Mouse (Mus musculus): ENCODE results near the gene Snf8. TPM values are rescaled to one million over a fixed set of nuclear protein-coding genes. Genes with fewer than 3 reads are reported as not detected.

Gene Snf8
- polyA plus RNA-seq, 1 experiment = 155 TPM

DNA sequence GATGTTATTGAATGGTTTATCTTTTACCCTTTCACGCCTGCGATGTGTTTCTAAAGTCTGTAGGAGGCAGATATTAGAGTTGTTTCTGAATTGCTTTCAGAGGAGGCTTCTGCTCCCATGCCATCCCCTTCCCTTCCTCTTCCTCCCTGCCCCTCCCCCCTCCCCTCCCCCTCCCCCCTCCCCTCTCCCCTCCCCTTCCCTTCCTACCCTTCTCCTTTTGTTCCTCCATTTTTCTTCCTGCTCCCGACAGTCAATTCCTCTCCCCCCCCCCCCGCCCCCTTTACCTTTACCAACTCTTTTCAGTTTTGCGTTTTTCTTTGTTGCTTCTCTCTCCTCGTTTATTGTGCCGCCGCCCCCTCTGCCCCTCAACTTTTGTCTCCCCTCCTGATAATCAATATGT, 22.7 kb upstream of the Snf8 start:
- Histone ChIP-seq H3K27ac (ENCODE audit: control insufficient read depth, insufficient read depth, low read depth, low read length, poor library complexity) (no peak overlapping the region), H3K4me3 (replicated peaks; ENCODE audit: control insufficient read depth, low read depth, low read length) (no peak overlapping the region), H3K4me1 (ENCODE audit: control insufficient read depth, insufficient read depth, low read length) (no peaks in the 10 kb centered on the region)
- WGBS = 15% methylated on average over 5 of the region's 8 CpGs
- TF ChIP-seq CTCF (IDR thresholded peaks at IDR 0.05; ENCODE audit: control insufficient read depth, insufficient read depth, low read length) (no peak), POLR2A (IDR thresholded peaks at IDR 0.05; ENCODE audit: borderline replicate concordance, control insufficient read depth, low read depth, low read length) (no peak)

- Histone ChIP-seq H3K4me3 (replicated peaks; ENCODE audit: control insufficient read depth, low read depth, low read length) (no peak overlapping the region), H3K4me1 (ENCODE audit: control insufficient read depth, insufficient read depth, low read length) (no peaks in the 10 kb centered on the region), H3K27ac (ENCODE audit: control insufficient read depth, insufficient read depth, low read depth, low read length, poor library complexity) (no peak overlapping the region)
- TF ChIP-seq CTCF (IDR thresholded peaks at IDR 0.05; ENCODE audit: control insufficient read depth, insufficient read depth, low read length) (no peak), POLR2A (IDR thresholded peaks at IDR 0.05; ENCODE audit: borderline replicate concordance, control insufficient read depth, low read depth, low read length) (no peak)
- 57% methylated on average over 5 of the region's 5 CpGs for WGBS
These were observed 19.3 kb upstream of the Snf8 start for GRCm38 (mm10) chr11:96015421-96015820.

GRCm38 (mm10) chr11:96017941-96018351, 16.7 kb upstream of the Snf8 start:
- H3K4me3 ChIP-seq (replicated peaks; ENCODE audit: control insufficient read depth, low read depth, low read length) = no peak overlapping the region
- no peaks in the 10 kb centered on the region for H3K4me1 ChIP-seq (ENCODE audit: control insufficient read depth, insufficient read depth, low read length)
- 55% methylated on average over 9 of the region's 9 CpGs for WGBS
- TF ChIP-seq POLR2A (IDR thresholded peaks at IDR 0.05; ENCODE audit: borderline replicate concordance, control insufficient read depth, low read depth, low read length) (no peak), CTCF (IDR thresholded peaks at IDR 0.05; ENCODE audit: control insufficient read depth, insufficient read depth, low read length) (no peak)
- H3K27ac ChIP-seq (ENCODE audit: control insufficient read depth, insufficient read depth, low read depth, low read length, poor library complexity) = no peak overlapping the region

DNA sequence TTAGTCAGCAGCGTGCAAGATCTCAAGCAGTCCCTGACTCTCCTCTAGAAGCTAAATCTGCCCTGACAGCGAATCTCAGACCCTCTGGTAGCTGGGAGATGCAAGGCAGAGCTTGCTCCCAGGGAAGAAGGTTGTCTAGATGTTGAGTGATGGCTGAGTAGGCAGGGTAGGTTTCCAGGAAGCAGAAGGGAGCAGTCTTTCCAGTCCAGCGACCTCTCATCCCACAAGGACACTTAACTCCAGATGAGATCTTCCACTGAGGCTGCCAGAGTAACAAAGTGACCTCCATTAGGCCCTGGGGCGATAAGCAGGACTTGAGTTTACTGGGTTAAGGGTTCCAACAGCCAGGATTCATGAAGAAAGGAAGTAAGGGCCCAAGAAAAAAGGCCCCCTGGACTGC, 14.1 kb upstream of the Snf8 start:
- WGBS = 62% methylated on average over 4 of the region's 4 CpGs
- no peak for TF ChIP-seq CTCF (IDR thresholded peaks at IDR 0.05; ENCODE audit: control insufficient read depth, insufficient read depth, low read length)
- TF ChIP-seq POLR2A (IDR thresholded peaks at IDR 0.05; ENCODE audit: borderline replicate concordance, control insufficient read depth, low read depth, low read length) = no peak
- Histone ChIP-seq H3K4me1 (ENCODE audit: control insufficient read depth, insufficient read depth, low read length) (no peaks in the 10 kb centered on the region), H3K27ac (ENCODE audit: control insufficient read depth, insufficient read depth, low read depth, low read length, poor library complexity) (no peak overlapping the region), H3K4me3 (replicated peaks; ENCODE audit: control insufficient read depth, low read depth, low read length) (no peak overlapping the region)

- no peak overlapping the region for H3K4me3 ChIP-seq (replicated peaks; ENCODE audit: control insufficient read depth, low read depth, low read length)
- H3K4me1 ChIP-seq (ENCODE audit: control insufficient read depth, insufficient read depth, low read length) = no peaks in the 10 kb centered on the region
- no peak overlapping the region for H3K27ac ChIP-seq (ENCODE audit: control insufficient read depth, insufficient read depth, low read depth, low read length, poor library complexity)
- TF ChIP-seq POLR2A (IDR thresholded peaks at IDR 0.05; ENCODE audit: borderline replicate concordance, control insufficient read depth, low read depth, low read length) = no peak
- no peak for TF ChIP-seq CTCF (IDR thresholded peaks at IDR 0.05; ENCODE audit: control insufficient read depth, insufficient read depth, low read length)
- WGBS = 54% methylated on average over 5 of the region's 5 CpGs
These were observed 6.6 kb upstream of the Snf8 start for GRCm38 (mm10) chr11:96028130-96028529.

- TF ChIP-seq POLR2A (IDR thresholded peaks at IDR 0.05; ENCODE audit: borderline replicate concordance, control insufficient read depth, low read depth, low read length) (no peak), CTCF (IDR thresholded peaks at IDR 0.05; ENCODE audit: control insufficient read depth, insufficient read depth, low read length) (no peak)
- Histone ChIP-seq H3K4me1 (ENCODE audit: control insufficient read depth, insufficient read depth, low read length) (peaks cover 3% of the 10 kb centered on the region), H3K27ac (ENCODE audit: control insufficient read depth, insufficient read depth, low read depth, low read length, poor library complexity) (no peak overlapping the region), H3K4me3 (replicated peaks; ENCODE audit: control insufficient read depth, low read depth, low read length) (no peak overlapping the region)
- WGBS = 81% methylated on average over 3 of the region's 3 CpGs
These were observed 4.1 kb upstream of the Snf8 start for GRCm38 (mm10) chr11:96030571-96030970.

DNA sequence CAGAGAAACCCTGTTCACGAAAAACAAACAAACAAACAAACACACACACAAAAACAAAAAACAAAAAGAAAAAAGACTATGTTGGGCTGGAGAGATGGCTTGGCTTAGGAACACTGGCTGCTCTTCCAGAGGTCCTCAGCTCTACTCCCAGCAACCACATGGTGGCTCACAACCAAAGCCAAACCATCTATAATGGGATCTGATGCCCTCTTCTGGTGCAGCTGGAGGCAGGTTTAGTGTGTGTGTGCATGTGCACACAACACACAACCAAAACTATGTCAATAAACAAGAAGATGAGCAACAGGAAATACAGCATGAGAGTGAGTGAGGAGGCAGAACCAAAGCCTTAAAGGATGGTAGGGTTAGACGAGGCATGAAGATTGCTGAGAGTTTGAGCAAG, 3.0 kb upstream of the Snf8 start:
- peaks cover 3% of the 10 kb centered on the region for H3K4me1 ChIP-seq (ENCODE audit: control insufficient read depth, insufficient read depth, low read length)
- no peak for TF ChIP-seq CTCF (IDR thresholded peaks at IDR 0.05; ENCODE audit: control insufficient read depth, insufficient read depth, low read length)
- TF ChIP-seq POLR2A (IDR thresholded peaks at IDR 0.05; ENCODE audit: borderline replicate concordance, control insufficient read depth, low read depth, low read length) = no peak
- WGBS = 83% methylated on average over 2 of the region's 2 CpGs
- no peak overlapping the region for H3K27ac ChIP-seq (ENCODE audit: control insufficient read depth, insufficient read depth, low read depth, low read length, poor library complexity)
- H3K4me3 ChIP-seq (replicated peaks; ENCODE audit: control insufficient read depth, low read depth, low read length) = no peak overlapping the region

DNA sequence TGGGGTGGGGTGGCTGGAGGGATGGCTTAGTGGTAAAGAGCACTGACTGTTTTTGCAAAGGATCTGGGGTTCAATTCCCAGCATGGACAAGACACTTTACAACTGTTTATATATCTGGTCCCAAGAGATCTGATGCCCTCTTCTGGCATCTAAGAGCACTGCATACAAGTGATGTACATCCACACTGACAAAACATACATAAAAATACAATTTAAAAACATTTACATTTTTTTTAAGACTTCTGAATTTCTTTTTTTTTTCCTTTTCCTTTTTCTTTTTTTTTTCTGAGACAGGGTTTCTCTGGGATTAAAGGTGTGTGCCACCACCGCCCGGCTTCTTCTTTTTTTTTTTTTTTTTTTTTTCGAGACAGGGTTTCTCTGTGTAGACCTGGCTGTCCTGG, 1.4 kb upstream of the Snf8 start:
- Histone ChIP-seq H3K4me1 (ENCODE audit: control insufficient read depth, insufficient read depth, low read length) (peaks cover 3% of the 10 kb centered on the region), H3K27ac (ENCODE audit: control insufficient read depth, insufficient read depth, low read depth, low read length, poor library complexity) (no peak overlapping the region), H3K4me3 (replicated peaks; ENCODE audit: control insufficient read depth, low read depth, low read length) (no peak overlapping the region)
- TF ChIP-seq CTCF (IDR thresholded peaks at IDR 0.05; ENCODE audit: control insufficient read depth, insufficient read depth, low read length) (no peak), POLR2A (IDR thresholded peaks at IDR 0.05; ENCODE audit: borderline replicate concordance, control insufficient read depth, low read depth, low read length) (no peak)
- WGBS = 95% methylated on average over 3 of the region's 3 CpGs

- H3K4me1 ChIP-seq (ENCODE audit: control insufficient read depth, insufficient read depth, low read length) = peaks cover 3% of the 10 kb centered on the region
- no peak overlapping the region for H3K27ac ChIP-seq (ENCODE audit: control insufficient read depth, insufficient read depth, low read depth, low read length, poor library complexity)
- TF ChIP-seq CTCF (IDR thresholded peaks at IDR 0.05; ENCODE audit: control insufficient read depth, insufficient read depth, low read length) (no peak), POLR2A (IDR thresholded peaks at IDR 0.05; ENCODE audit: borderline replicate concordance, control insufficient read depth, low read depth, low read length) (no peak)
- no peak overlapping the region for H3K4me3 ChIP-seq (replicated peaks; ENCODE audit: control insufficient read depth, low read depth, low read length)
- WGBS = 50% methylated on average over 8 of the region's 8 CpGs
These were observed 569 bp upstream of the Snf8 start for GRCm38 (mm10) chr11:96034116-96034515.
